Mouse (Mus musculus) testis, postnatal 10 days (tissue): ENCODE results near the gene Fbxw17.
A peak's percentile ranks its signal among the peaks of the same experiment; 100 is the strongest.
"Not testable (repeated sequence)": the region's sequence is repeated elsewhere in the genome, so short reads cannot be mapped to it uniquely, and the experiment has no call there.

Source experiments
- DNase-seq: peaks from one replicate; pipeline ENCODE4 v3.0.0; 2021; ENCODE audit warnings: low spot score

Fbxw17 gene

GRCm38 (mm10) chr13:50417389-50418183 lies at the start of gene Fbxw17:
Fbxw17 (plus strand) TSS chr13:50417864.
- peak; percentile 83 for DNase-seq

GRCm38 (mm10) chr13:50372934-50373705 lies 44.5 kb upstream of the Fbxw17 start:
- not testable (repeated sequence) for DNase-seq

DNA sequence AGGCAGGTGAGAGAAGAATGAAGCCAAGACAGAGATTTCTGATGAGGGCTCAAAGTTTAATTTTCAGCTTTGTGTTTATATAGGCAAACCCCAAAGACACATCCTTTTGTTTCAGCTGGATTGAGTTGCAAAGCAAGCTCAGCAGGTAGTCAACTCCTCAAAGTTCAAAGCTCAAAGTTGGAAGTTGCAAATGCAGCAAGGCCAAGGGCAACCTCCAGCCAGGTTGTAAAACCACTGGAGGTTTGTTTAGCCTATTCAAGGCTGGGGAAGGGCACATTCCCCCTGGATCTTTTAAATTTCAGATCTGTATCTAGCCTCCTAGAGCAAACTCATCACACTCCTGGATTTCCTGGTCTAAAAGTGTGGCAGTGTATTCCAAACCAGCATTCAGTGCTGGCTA lies 28.5 kb upstream of the Fbxw17 start:
- not testable (repeated sequence) for DNase-seq

DNA sequence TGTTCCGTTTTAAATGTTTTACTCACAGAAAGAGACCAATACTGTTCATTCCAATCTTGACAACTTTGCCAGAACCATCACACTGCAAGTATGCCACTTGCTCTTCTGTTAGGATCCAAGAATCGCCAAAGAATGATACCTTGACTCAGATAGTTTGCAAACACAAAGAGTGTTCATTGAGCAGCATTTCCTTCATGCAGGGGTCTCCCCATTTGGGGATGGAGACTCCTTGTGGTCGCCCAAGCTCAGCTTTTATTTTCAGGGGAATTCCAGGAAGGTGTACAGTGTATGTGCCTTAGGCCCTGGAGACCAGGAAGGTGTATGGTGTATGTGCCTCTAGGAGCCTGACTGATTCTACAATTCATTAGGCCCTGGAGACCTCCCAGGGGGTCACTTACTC lies 757 bp downstream of the Fbxw17 start:
- no peak for DNase-seq

DNA sequence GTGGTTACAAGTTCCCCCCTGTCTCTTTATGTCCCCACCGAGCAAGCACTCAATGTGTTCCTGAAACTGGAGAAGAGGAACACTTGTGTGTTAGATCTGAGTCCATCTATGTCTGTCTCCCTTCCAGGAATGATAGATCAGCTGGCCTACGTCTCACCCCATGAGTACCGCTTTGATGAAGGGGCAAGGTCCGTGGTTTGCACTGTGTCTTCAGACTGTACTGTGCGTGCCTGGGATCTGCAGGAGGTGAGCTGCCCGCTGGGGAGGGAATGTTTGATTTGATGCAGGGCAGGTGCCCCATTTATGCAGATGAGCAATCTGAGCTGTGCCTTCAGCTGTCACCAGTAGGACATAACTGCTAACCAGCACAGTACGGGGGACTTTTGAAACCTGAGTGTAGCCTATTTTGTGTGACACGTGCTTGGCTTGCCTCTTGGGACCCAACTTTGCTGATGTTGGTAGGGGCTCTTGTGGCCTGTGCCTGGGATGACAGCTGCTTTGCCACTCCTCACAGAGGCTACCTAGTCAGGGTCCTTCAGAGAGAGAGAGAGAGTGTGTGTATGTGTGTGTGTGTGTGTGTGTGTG lies 6.1 kb downstream of the Fbxw17 start:
- DNase-seq, result no peak

DNA sequence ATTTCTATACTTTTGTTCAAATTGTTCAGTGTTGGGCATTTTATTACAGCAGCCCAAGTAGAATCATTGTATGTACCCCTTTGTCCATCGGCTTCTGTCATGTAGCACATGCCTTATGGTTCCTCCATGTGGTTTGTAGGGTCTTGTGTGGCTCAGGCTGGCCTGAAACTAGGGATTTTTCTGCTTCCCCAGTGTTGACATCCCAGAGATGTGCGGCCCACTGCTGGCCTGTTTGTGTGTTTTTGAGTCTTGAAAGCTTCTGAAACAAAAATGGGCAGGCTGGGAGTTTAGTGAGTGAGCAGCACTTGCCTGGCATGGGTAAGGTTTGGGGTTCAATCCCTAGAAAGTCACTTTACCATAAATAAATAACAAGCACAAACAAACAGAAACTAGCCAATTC lies 6.9 kb downstream of the Fbxw17 start:
- no peak for DNase-seq

DNA sequence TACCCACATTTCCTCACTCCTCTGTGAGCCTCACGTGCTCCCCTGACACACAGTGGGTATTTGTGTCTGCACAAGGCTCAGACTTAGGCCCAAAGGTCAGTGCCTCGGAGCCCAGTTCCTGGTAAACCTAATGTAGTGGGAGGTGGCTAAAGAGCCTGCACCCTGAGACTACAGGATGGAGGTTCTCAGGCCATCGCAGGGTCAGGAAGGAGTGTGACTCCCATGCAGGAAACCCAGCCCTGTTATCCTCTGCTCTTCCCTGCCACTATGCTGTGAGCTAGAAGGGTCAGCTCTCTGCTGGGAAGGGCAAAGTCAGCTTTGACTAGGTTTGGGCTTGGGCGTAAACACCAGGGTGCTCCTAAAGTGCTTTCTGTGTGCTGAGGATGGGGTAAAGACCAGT lies 9.0 kb downstream of the Fbxw17 start:
- DNase-seq, result no peak

DNA sequence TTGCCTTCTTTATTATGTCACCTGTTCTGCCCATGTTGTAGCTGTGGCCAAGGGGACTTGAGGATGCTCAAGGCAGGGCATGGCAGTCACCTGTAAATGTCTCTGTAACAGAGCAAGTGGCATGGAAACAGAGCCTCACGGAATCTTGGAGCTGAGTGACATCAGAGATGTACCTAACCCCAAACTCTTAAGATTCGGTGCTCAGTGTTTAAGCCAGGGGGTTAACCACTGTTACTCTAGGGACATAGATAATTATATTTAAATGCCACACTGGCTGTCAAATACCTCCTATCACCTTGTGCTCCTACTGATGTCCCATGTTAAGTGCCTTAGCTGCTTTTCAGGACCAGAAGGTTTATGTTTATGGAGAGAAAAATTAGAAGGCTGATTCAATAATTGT lies 26.1 kb downstream of the Fbxw17 start, which contains the start of gene Gm47429:
Gene Gm47429 (minus strand): TSS at position 101 of the 400 bp plus-strand sequence.
- DNase-seq, result no peak

GRCm38 (mm10) chr13:50445261-50445660 lies 27.6 kb downstream of the Fbxw17 start:
- DNase-seq, result no peak

GRCm38 (mm10) chr13:50452266-50452665 lies 34.6 kb downstream of the Fbxw17 start:
- not testable (repeated sequence) for DNase-seq

DNA sequence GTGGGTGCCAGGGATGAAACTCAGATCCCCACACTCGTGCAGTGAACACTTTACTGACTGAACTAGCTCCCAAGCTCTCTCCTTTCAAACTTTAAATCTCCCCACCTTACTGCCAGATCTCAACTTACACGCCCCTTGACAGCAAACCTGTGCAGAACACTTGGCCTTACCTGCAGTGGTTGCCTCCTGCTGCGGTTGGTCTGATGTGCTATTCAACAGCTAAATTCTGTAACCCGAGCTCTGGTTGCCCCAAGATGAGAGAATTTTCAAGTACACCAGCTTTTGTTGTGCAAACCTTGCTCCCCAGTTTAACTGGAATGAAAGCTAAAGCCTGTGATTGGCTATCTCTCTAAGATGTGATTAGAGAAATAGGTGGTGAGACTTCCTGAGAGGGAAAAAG lies 35.8 kb downstream of the Fbxw17 start:
- DNase-seq, result no peak

DNA sequence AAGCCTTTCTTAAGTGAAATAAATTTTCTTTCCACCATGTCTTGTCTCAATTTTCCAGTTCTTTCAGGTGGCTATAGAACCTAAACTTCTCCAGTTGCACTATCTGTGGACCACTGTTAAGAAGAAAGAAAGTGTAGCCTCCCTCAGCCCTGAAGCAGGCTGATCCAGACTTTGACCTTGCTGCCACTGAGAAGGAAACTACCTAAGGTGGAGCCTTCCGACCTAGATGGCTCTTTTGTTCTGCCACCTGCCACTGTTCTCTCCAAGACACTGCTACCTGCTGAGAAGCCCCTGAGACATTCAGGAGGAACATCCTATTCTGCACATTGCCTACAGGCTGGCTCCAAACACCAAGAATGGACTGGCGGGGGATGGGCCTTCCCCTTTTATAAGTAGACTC lies 42.8 kb downstream of the Fbxw17 start:
- DNase-seq, result not testable (repeated sequence)

DNA sequence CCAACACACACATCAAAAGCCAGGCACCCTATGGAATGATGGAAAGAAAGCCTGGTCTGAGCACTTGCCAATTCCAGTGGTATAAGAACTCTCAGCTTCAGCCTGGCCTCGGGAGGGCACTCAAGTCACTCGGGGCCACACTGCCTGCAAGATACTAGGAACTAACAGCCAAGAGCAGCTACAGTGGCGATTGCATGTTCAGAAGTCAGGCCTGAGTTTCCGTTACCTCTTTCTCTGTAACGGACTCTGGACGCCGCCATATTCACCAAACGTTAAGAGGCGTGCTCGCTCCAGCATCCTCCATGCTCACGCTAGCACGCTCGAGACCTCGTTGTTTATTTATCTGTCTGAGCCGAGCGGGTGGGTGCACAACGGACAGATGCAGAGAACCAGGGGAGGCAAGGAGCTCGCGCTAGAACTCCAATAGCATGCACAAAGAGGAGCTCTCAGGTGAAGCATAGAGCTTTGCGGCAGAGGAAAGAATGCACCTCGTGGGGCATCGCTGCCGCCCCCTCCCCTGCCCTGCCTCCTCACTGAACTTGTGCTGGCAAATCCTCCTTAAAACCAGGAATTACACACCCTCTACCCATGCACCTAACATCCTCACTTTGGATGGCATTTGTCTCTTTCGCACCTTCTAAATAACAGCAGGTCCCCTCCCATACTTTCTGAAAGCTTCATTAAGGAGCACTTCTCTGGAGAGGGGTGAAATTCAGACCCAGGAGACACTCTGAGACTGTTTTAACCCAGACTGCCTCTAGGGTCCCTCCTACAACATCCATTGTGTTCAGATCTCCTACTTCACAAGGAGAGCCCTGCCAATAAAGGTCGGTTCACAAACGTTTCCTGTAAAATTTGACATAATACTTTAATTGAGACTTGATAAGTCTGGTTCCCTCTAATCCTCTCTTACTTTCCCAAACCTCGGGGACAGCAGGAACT lies 47.2 kb downstream of the Fbxw17 start:
- no peak for DNase-seq

- DNase-seq, result no peak
Measured at GRCm38 (mm10) chr13:50467007-50467406, 49.3 kb downstream of the Fbxw17 start, which contains the start of gene Nutm2. Nutm2 (plus strand) TSS chr13:50467307.
